Mouse (Mus musculus) stomach, embryonic 16.5 days (tissue): ENCODE measurements around the gene Dnajc4. TPM values are rescaled to one million over a fixed set of nuclear protein-coding genes. Genes with fewer than 3 reads are reported as not detected.
A peak's percentile ranks its signal among the peaks of the same experiment; 100 is the strongest.

Experiments used
- ATAC-seq: fragments of 200-750 bp; cut with Nextera tagmentation; 2 replicates; pipeline ENCODE4 v1.8.0; 2017; ENCODE audit warnings: moderate number of reproducible peaks, moderate TSS enrichment; ENCODE audit not compliant: insufficient read depth, low FRiP score
- H3K27ac ChIP-seq: fragments of 300-500 bp; sonication (generic); 2 replicates; pipeline ENCODE4 v1.5.1; 2014; ENCODE audit warnings: low read length
- H3K27me3 ChIP-seq: fragments of 300-500 bp; sonication (generic); 2 replicates; pipeline ENCODE4 v1.6.1; 2014; ENCODE audit warnings: low read length, control low read depth, mixed read lengths; ENCODE audit not compliant: control insufficient read depth, insufficient read depth
- H3K36me3 ChIP-seq: fragments of 300-500 bp; sonication (generic); 2 replicates; pipeline ENCODE4 v1.6.1; 2014; ENCODE audit warnings: low read length; ENCODE audit not compliant: control insufficient read depth, insufficient read depth
- H3K4me1 ChIP-seq: fragments of 300-500 bp; sonication (generic); 2 replicates; pipeline ENCODE4 v1.6.1; 2014; ENCODE audit warnings: low read length, control low read depth, mixed read lengths; ENCODE audit not compliant: control insufficient read depth, insufficient read depth
- H3K4me2 ChIP-seq: fragments of 300-500 bp; sonication (generic); 2 replicates; pipeline ENCODE4 v1.6.1; 2014; ENCODE audit warnings: low read depth, low read length, mixed read lengths
- H3K4me3 ChIP-seq: fragments of 300-500 bp; sonication (generic); replicated peaks from 2 replicates; pipeline ENCODE4 v1.5.1; 2014; ENCODE audit warnings: mild to moderate bottlenecking, low read length
- H3K9ac ChIP-seq: fragments of 300-500 bp; sonication (generic); 2 replicates; pipeline ENCODE4 v1.6.1; 2014; ENCODE audit warnings: low read length
- H3K9me3 ChIP-seq: fragments of 300-500 bp; sonication (generic); replicated peaks from 2 replicates; pipeline ENCODE4 v1.6.1; 2016; ENCODE audit warnings: low read length, control low read depth; ENCODE audit not compliant: control insufficient read depth
- WGBS: fragments of 180-500 bp; shearing (Covaris S2); extraction: QIAGEN DNeasy Blood & Tissue Kit; methylation state at CpG from one replicate; pipeline ENCODE4 v1.1.7; 2014; 5-methylcytosine and 5-hydroxymethylcytosine counted together
- polyA plus RNA-seq: library from polyadenylated mRNA; unstranded; fragments of >200 nt; fragmentation: Nextera tagmentation; extraction: Ambion mirVana; gene quantifications from 2 replicates; pipeline ENCODE4 v1.2.1, GENCODE M21; 2015

The Dnajc4 gene
- polyA plus RNA-seq, 1 experiment from 2014 or later = 28.8 TPM

- Histone ChIP-seq H3K4me2 (no peak overlapping the region), H3K4me3 (no peak overlapping the region), H3K4me1 (peaks cover 59% of the 10 kb centered on the region), H3K27me3 (no peaks in the 10 kb centered on the region), H3K9me3 (no peaks in the 10 kb centered on the region), H3K27ac (peak overlapping the region; percentile 38; the same call in 1 of the 2 replicates), H3K36me3 (no peaks in the 10 kb centered on the region), H3K9ac (peak overlapping the region; percentile 23; the same call in 1 of the 2 replicates)
- WGBS = 73% methylated on average over 13 of the region's 13 CpGs
- no peak for ATAC-seq
Measured at GRCm38 (mm10) chr19:6972247-6972917, 20.0 kb downstream of the Dnajc4 start.

- Histone ChIP-seq H3K27ac (no peak overlapping the region; the same call in none of the 2 replicates), H3K4me1 (peaks cover 54% of the 10 kb centered on the region), H3K4me2 (no peak overlapping the region), H3K36me3 (0 out of 2 replicates have a peak, but pooled peaks cover under 1% of the 10 kb centered on the region), H3K9me3 (no peaks in the 10 kb centered on the region), H3K9ac (0 out of 2 replicates have a peak overlapping the region, but pooled peaks have one; percentile 31), H3K4me3 (no peak overlapping the region), H3K27me3 (no peaks in the 10 kb centered on the region)
- ATAC-seq = no peak
- WGBS = 32% methylated on average over 6 of the region's 6 CpGs
Measured at GRCm38 (mm10) chr19:6971644-6972043, 20.7 kb downstream of the Dnajc4 start.

- H3K9ac ChIP-seq = peak overlapping the region; percentile 85
- H3K27ac ChIP-seq = peak overlapping the region; percentile 5; the same call in 1 of the 2 replicates
- ATAC-seq = no peak
- H3K4me3 ChIP-seq = peak overlapping the region; percentile 75; the same call in 1 of the 2 replicates
- 27% methylated on average over 11 of the region's 11 CpGs for whole genome bisulfite sequencing
- H3K4me1 ChIP-seq = peaks cover 45% of the 10 kb centered on the region
- no peaks in the 10 kb centered on the region for H3K27me3 ChIP-seq
- H3K36me3 ChIP-seq = peaks cover 11% of the 10 kb centered on the region
- H3K4me2 ChIP-seq = peak overlapping the region; percentile 74
- no peaks in the 10 kb centered on the region for H3K9me3 ChIP-seq
Measured at GRCm38 (mm10) chr19:6970460-6971085, 21.8 kb downstream of the Dnajc4 start.

- Histone ChIP-seq H3K4me3 (peak overlapping the region; percentile 75), H3K4me1 (peaks cover 45% of the 10 kb centered on the region)
Measured at GRCm38 (mm10) chr19:6969665-6970381, 22.5 kb downstream of the Dnajc4 start.

GRCm38 (mm10) chr19:6969291-6969664 is 23.1 kb downstream of the Dnajc4 start:
- Histone ChIP-seq H3K27me3 (no peaks in the 10 kb centered on the region), H3K36me3 (peaks cover 22% of the 10 kb centered on the region), H3K4me3 (peak overlapping the region; percentile 75), H3K27ac (peak overlapping the region; percentile 78), H3K9ac (peak overlapping the region; percentile 85), H3K4me2 (peak overlapping the region; percentile 74), H3K4me1 (peaks cover 45% of the 10 kb centered on the region), H3K9me3 (no peaks in the 10 kb centered on the region)
- ATAC-seq = 0 out of 2 replicates have a peak, but pooled peaks have one; percentile 0
- 0% methylated on average over 20 of the region's 20 CpGs for WGBS

More at GRCm38 (mm10) chr19:6969665-6970381, 22.5 kb downstream of the Dnajc4 start:
- Histone ChIP-seq H3K27me3 (no peaks in the 10 kb centered on the region), H3K9ac (peak overlapping the region; percentile 85), H3K27ac (peak overlapping the region; percentile 78), H3K36me3 (peaks cover 17% of the 10 kb centered on the region), H3K4me2 (peak overlapping the region; percentile 74), H3K9me3 (no peaks in the 10 kb centered on the region)
- under 1% methylated on average over 55 of the region's 55 CpGs for WGBS
- ATAC-seq = peak; percentile 78

- H3K27me3 ChIP-seq = no peaks in the 10 kb centered on the region
- peak overlapping the region; percentile 78 for H3K27ac ChIP-seq
- peak overlapping the region; percentile 85 for H3K9ac ChIP-seq
- H3K36me3 ChIP-seq = peaks cover 23% of the 10 kb centered on the region
- H3K4me1 ChIP-seq = peaks cover 41% of the 10 kb centered on the region
- peak; percentile 45; the same call in 1 of the 2 replicates for ATAC-seq
- 7% methylated on average over 15 of the region's 15 CpGs for WGBS
- peak overlapping the region; percentile 74 for H3K4me2 ChIP-seq
- H3K4me3 ChIP-seq = peak overlapping the region; percentile 75
- H3K9me3 ChIP-seq = no peaks in the 10 kb centered on the region
Measured at GRCm38 (mm10) chr19:6968491-6969271, 23.7 kb downstream of the Dnajc4 start.

GRCm38 (mm10) chr19:6956461-6956860 is 35.9 kb downstream of the Dnajc4 start:
- H3K9ac ChIP-seq = no peak overlapping the region
- 83% methylated on average over 10 of the region's 10 CpGs for WGBS

GRCm38 (mm10) chr19:6955424-6955823 is 36.9 kb downstream of the Dnajc4 start:
- Histone ChIP-seq H3K4me2 (no peak overlapping the region), H3K4me3 (no peak overlapping the region), H3K36me3 (peaks cover 28% of the 10 kb centered on the region), H3K27me3 (no peaks in the 10 kb centered on the region), H3K4me1 (peaks cover 14% of the 10 kb centered on the region; the same call in 1 of the 2 replicates), H3K9ac (0 out of 2 replicates have a peak overlapping the region, but pooled peaks have one; percentile 13), H3K27ac (no peak overlapping the region), H3K9me3 (no peaks in the 10 kb centered on the region)
- ATAC-seq = no peak
- WGBS = 76% methylated on average over 7 of the region's 7 CpGs

More at GRCm38 (mm10) chr19:6956461-6956860, 35.9 kb downstream of the Dnajc4 start:
- Histone ChIP-seq H3K27ac (no peak overlapping the region), H3K4me1 (peaks cover 14% of the 10 kb centered on the region; the same call in 1 of the 2 replicates), H3K4me3 (no peak overlapping the region), H3K4me2 (no peak overlapping the region), H3K9me3 (no peaks in the 10 kb centered on the region), H3K27me3 (no peaks in the 10 kb centered on the region), H3K36me3 (peaks cover 31% of the 10 kb centered on the region)
- no peak for ATAC-seq
